Mouse (Mus musculus) heart, postnatal 0 days (tissue): Measurements from ENCODE around the gene Rassf1. TPM values are rescaled to one million over a fixed set of nuclear protein-coding genes. Genes with fewer than 3 reads are reported as not detected.

Experiments used
- ATAC-seq: fragments of 200-750 bp; cut with Nextera tagmentation; 2 replicates; pipeline ENCODE4 v1.8.0; 2017; ENCODE audit warnings: low read depth, moderate number of reproducible peaks, moderate library complexity; ENCODE audit not compliant: insufficient read depth
- DNase-seq: peaks from one replicate; pipeline ENCODE4 v3.0.0-alpha.2; 2016; ENCODE audit warnings: low spot score
- H3K27ac ChIP-seq: fragments of 300-500 bp; sonication (generic); 2 replicates; pipeline ENCODE4 v1.5.1; 2014; ENCODE audit warnings: low read depth, mild to moderate bottlenecking
- H3K27me3 ChIP-seq: fragments of 300-500 bp; sonication (generic); 2 replicates; pipeline ENCODE4 v1.6.1; 2014; ENCODE audit warnings: low read length, mixed read lengths; ENCODE audit not compliant: control insufficient read depth, insufficient read depth
- H3K36me3 ChIP-seq: fragments of 300-500 bp; sonication (generic); replicated peaks from 2 replicates; pipeline ENCODE4 v1.6.1; 2014; ENCODE audit warnings: low read length, mixed read lengths; ENCODE audit not compliant: control insufficient read depth, insufficient read depth
- H3K4me1 ChIP-seq: fragments of 300-500 bp; sonication (generic); 2 replicates; pipeline ENCODE4 v1.6.1; 2014; ENCODE audit warnings: antibody characterized with exemption; ENCODE audit not compliant: control insufficient read depth, insufficient read depth
- H3K4me2 ChIP-seq: fragments of 300-500 bp; sonication (generic); 2 replicates; pipeline ENCODE4 v1.6.1; 2014; ENCODE audit warnings: low read depth, mild to moderate bottlenecking, low read length, moderate library complexity
- H3K4me3 ChIP-seq: fragments of 300-500 bp; sonication (generic); 2 replicates; pipeline ENCODE4 v1.5.1; 2014; ENCODE audit warnings: low read depth, low read length
- H3K9ac ChIP-seq: fragments of 300-500 bp; sonication (generic); replicated peaks from 2 replicates; pipeline ENCODE4 v1.6.1; 2014; ENCODE audit warnings: low read depth, low read length, mixed read lengths
- H3K9me3 ChIP-seq: fragments of 300-500 bp; sonication (generic); replicated peaks from 2 replicates; pipeline ENCODE4 v1.6.1; 2016; ENCODE audit warnings: low read length; ENCODE audit not compliant: control insufficient read depth
- CTCF ChIP-seq: IDR thresholded peaks from 2 replicates; pipeline ENCODE4 v1.5.1; 2016; ENCODE audit warnings: antibody characterized with exemption, control low read depth, low read depth
- EP300 ChIP-seq: IDR thresholded peaks from 2 replicates; pipeline ENCODE4 v1.6.1; 2016; ENCODE audit warnings: antibody characterized with exemption, low read depth
- WGBS: fragments of 180-500 bp; shearing (Covaris S2); extraction: QIAGEN DNeasy Blood & Tissue Kit; methylation state at CpG from one replicate; pipeline ENCODE4 v1.1.7; 2014; 5-methylcytosine and 5-hydroxymethylcytosine counted together
- polyA plus RNA-seq: library from polyadenylated mRNA; unstranded; fragments of >200 nt; fragmentation: Nextera tagmentation; extraction: Ambion mirVana; gene quantifications from 2 replicates; pipeline ENCODE4 v1.2.1, GENCODE M21; 2015
- total RNA-seq: library from RNA; depleted of rRNA; stranded (reverse); fragments of >200 nt; gene quantifications from 2 replicates; pipeline ENCODE4 v1.2.3, GENCODE M21; 2014; ENCODE audit warnings: low replicate concordance

Rassf1 gene
- total and polyA plus RNA-seq, 2 experiments from 2014 or later = 28.7 to 35.1 TPM

DNA sequence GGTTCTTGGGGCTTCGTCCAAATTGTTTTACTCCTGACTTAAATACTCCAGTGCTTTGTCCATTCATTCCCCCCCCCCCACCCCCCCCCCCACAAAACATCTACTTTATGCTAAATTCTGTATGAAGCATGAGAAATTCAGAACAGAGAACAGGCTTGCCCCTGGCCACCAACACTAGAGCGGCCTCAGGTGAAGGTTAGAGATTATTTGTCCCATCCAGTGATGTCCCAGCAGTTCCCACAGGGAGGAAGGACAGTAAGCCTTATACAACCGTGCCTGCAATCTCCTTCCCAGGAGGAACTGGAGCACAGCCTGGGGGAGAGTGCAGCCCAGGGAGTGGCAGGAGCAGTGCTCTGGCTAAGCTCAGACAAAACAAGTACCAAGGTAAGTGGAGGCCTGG, 27.2 kb downstream of the Rassf1 start, which contains the start of gene Naa80:
Gene Naa80 (plus strand): TSS at position 301 of the 400 bp plus-strand sequence.
- ATAC-seq (no peak), DNase-seq (no peak)
- Histone ChIP-seq H3K4me2 (peak within 1 kb of the TSS; percentile 62; the same call in 1 of the 2 replicates), H3K9ac (no peak within 1 kb of the TSS), H3K27ac (peak within 1 kb of the TSS; percentile 94; the same call in 1 of the 2 replicates), H3K36me3 (peaks cover 17% of the 10 kb centered on the region), H3K9me3 (no peaks in the 10 kb centered on the region), H3K4me3 (no peak within 1 kb of the TSS), H3K27me3 (no peaks in the 10 kb centered on the region), H3K4me1 (peaks cover 21% of the 10 kb centered on the region)
- no peak for TF ChIP-seq EP300
- TF ChIP-seq CTCF = no peak
- 81% methylated on average over 3 of the region's 3 CpGs for WGBS

DNA sequence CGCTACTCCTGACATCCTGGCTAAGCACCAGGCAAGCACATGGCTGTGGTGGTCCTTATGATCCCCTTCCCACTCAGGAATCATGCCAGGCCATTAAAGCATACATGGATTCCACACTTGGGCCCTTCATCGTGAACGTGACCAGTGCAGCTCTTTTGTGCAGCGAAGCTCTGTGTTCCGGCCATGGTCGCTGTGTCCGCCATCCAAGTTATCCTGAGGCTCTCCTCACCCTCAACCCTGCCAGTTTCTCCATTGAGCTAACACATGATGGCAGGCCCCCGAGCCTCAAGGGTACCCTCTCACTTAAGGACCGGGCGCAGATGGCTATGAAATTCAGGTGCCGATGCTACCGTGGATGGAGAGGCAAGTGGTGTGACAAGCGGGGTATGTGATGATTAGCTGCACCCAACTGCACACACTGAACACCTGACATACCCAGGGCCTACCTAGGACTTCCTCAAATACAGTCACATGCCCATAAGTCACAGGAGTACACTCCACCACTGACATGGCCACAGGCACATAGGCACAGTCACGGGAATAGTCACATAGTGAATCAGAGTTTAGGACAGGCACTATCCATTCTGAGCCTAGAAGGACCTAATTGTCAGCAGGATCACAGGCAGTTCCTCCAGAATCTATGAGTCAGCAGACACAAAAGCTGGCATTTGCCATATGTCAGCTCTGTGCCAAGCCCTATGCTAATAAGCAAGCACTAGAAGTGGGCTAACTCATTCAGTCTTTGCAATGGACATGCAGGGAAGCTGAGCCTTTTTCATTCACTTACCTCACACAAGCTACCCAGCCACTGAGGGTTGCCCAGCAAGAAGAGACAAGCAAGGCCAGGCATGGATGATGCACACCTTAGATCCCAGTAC, 27.9 kb downstream of the Rassf1 start:
- Histone ChIP-seq H3K27me3 (no peaks in the 10 kb centered on the region), H3K9me3 (no peaks in the 10 kb centered on the region), H3K9ac (no peak overlapping the region), H3K27ac (peak overlapping the region; percentile 94; the same call in 1 of the 2 replicates), H3K4me1 (peaks cover 21% of the 10 kb centered on the region), H3K36me3 (peaks cover 20% of the 10 kb centered on the region), H3K4me3 (no peak overlapping the region), H3K4me2 (no peak overlapping the region)
- no peak for TF ChIP-seq CTCF
- no peak for TF ChIP-seq EP300
- WGBS = 93% methylated on average over 14 of the region's 14 CpGs
- DNase-seq (no peak), ATAC-seq (no peak)

DNA sequence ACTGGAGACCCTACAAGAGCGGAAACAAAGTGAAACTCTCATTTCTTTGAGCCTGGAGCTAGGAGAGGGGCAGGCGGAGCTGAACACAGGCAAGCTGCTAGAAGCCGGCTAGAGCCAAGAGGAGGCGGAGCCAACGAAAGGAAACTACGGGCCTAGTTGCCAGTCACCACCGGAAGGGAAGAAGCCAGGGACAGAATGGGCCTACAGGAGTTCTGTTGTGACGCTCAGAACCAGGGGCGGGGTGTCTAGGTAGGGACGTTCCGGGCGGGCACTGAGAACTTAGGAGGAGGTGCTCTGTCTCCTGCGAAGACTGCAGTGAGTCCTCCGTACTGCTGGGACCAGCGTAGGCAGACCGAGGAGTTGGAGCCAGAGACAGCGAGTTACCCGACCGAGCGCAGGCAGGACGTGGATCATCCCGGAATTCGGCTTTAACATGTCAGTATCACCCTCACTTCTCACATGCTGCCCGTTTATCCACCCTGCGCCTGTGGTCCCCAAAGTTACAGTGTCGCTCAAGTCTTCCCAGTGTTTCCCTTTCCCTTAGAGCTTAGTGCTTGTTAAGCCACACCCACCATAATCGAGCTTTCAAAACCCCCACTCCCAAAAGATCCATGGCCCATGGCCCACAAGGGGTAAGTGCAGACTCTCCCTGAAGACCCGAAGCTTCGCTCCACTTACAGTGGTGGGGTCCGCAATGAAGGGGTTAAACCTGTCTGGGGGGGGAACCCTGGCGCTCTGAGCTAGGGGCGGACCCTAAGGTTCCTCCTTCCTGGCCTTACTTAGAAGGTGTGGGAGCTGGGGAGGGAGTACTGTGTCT, 29.4 kb downstream of the Rassf1 start, which contains the start of gene Hyal3:
Gene Hyal3 (plus strand): TSS at position 318 of the 817 bp plus-strand sequence.
- TF ChIP-seq CTCF (no peak), EP300 (no peak)
- H3K4me3 ChIP-seq = peak within 1 kb of the TSS; percentile 73

DNA sequence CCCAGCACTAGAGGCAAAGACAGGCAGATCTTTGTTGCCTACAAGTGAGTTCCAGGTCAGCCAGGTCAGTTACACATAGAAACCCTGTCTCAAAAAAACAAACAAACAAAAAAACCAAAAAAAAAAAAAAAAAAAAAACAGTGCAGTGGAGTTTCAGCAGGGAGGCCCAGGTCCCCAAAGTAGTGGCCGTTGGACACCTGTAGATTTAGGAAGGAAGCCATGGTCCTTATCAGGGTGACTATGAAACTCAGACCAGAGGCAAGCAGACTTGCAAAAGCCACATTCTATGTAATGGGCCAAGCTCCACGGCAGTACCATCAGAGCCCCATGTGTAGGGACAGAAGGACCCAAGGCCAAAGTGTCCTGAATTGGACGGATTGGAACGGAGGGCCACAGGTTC, 30.2 kb downstream of the Rassf1 start:
- H3K4me2 ChIP-seq = peak overlapping the region; percentile 96
- no peaks in the 10 kb centered on the region for H3K9me3 ChIP-seq
- peak overlapping the region; percentile 73 for H3K4me3 ChIP-seq
- DNase-seq = no peak
- H3K27ac ChIP-seq = peak overlapping the region; percentile 94; the same call in 1 of the 2 replicates
- TF ChIP-seq EP300 = no peak
- 76% methylated on average over 4 of the region's 4 CpGs for WGBS
- H3K36me3 ChIP-seq = peaks cover 14% of the 10 kb centered on the region
- H3K27me3 ChIP-seq = no peaks in the 10 kb centered on the region
- peaks cover 18% of the 10 kb centered on the region for H3K4me1 ChIP-seq
- peak overlapping the region; percentile 88 for H3K9ac ChIP-seq
- no peak for ATAC-seq

More for the DNA sequence above, 29.4 kb downstream of the Rassf1 start, which contains the start of gene Hyal3:
- ATAC-seq (peak; percentile 74), DNase-seq (peak; percentile 93)
- Histone ChIP-seq H3K4me2 (peak within 1 kb of the TSS; percentile 96), H3K27ac (peak within 1 kb of the TSS; percentile 94), H3K27me3 (no peaks in the 10 kb centered on the region), H3K36me3 (peaks cover 14% of the 10 kb centered on the region), H3K4me1 (peaks cover 21% of the 10 kb centered on the region), H3K9ac (peak within 1 kb of the TSS; percentile 88), H3K9me3 (no peaks in the 10 kb centered on the region)
- under 1% methylated on average over 32 of the region's 32 CpGs for WGBS

DNA sequence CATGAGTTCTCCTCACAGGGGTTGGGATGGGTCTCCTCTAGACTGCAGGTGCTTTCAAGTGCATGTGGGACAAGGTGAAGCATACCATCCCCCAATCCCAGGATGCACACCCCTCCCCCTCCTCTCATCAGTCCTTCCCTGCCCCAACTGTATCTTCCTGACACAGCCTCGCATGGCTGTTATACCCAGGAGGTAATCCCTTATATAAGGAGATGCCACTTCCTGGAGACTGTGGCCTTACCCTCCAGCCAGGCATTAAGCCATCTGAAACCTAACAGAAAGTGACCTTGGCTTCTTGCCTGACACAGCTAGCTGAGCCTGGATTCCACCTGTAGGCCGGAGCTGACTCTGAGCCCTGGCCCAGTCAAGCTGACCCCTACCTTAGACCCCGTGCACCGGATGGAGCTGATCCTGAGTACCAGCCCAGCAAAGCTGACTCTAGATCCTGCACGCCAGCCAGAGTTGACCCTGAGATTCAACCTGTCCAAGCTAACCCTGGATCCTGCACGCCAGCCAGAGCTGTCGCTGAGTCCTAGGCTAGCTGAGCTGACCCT, 31.2 kb downstream of the Rassf1 start:
- Histone ChIP-seq H3K4me2 (no peak overlapping the region), H3K9ac (no peak overlapping the region), H3K36me3 (peaks cover 14% of the 10 kb centered on the region), H3K9me3 (no peaks in the 10 kb centered on the region), H3K4me3 (no peak overlapping the region), H3K4me1 (peaks cover 14% of the 10 kb centered on the region; the same call in 1 of the 2 replicates), H3K27ac (no peak overlapping the region), H3K27me3 (no peaks in the 10 kb centered on the region)
- 85% methylated on average over 7 of the region's 7 CpGs for WGBS
- ATAC-seq (no peak), DNase-seq (no peak)
- no peak for TF ChIP-seq EP300
- no peak for TF ChIP-seq CTCF
